Mouse (Mus musculus): Measurements from ENCODE around the gene Anks1b.

- TF ChIP-seq CTCF (IDR thresholded peaks at IDR 0.05; ENCODE audit: low read depth, low read length), result no peak
- no peak for TF ChIP-seq GATA1 (IDR thresholded peaks at IDR 0.05; ENCODE audit: borderline replicate concordance, low read length)
- TF ChIP-seq TAL1 (conservative IDR thresholded peaks at IDR 0.05; ENCODE audit: low read depth, low read length), result no peak
- no peak for TF ChIP-seq POLR2AphosphoS5 (IDR thresholded peaks at IDR 0.05; ENCODE audit: insufficient replicate concordance, low read depth, low read length)
Measured at GRCm38 (mm10) chr10:90630099-90630698, 756.9 kb downstream of the Anks1b start.

All from G1E (cell line).